Mouse (Mus musculus): ENCODE data around the gene Zscan18.
"Not testable (repeated sequence)": the region's sequence is repeated elsewhere in the genome, so short reads cannot be mapped to it uniquely, and the experiment has no call there.

- TF ChIP-seq CTCF (IDR thresholded peaks at IDR 0.05; ENCODE audit: control insufficient read depth, insufficient read depth, low read length); POLR2A (IDR thresholded peaks at IDR 0.05; ENCODE audit: borderline replicate concordance, control insufficient read depth, low read depth, low read length): not testable (repeated sequence)
Observed at GRCm38 (mm10) chr7:12792624-12793023, 10.8 kb downstream of the Zscan18 start.
